Mouse (Mus musculus) left cerebral cortex, adult 18-20 months (tissue): ENCODE results near the gene Ttc3. TPM values are rescaled to one million over a fixed set of nuclear protein-coding genes. Genes with fewer than 3 reads are reported as not detected.
"Not testable (repeated sequence)": the region's sequence is repeated elsewhere in the genome, so short reads cannot be mapped to it uniquely, and the experiment has no call there.

Experiments used
- DNase-seq, 2 experiments: peaks; one replicate each; pipeline ENCODE4 v3.0.0; 2021 to 2022; ENCODE audit warnings: low spot score in 2 of 2, mixed read lengths in 1 of 2
- total RNA-seq, 2 experiments: library from RNA; stranded (reverse); gene quantifications; 2 replicates each; pipeline ENCODE4 v1.2.3; 2021

Gene Ttc3
- total RNA-seq, 2 experiments from 2014 or later = 991 to 1,074 TPM

DNA sequence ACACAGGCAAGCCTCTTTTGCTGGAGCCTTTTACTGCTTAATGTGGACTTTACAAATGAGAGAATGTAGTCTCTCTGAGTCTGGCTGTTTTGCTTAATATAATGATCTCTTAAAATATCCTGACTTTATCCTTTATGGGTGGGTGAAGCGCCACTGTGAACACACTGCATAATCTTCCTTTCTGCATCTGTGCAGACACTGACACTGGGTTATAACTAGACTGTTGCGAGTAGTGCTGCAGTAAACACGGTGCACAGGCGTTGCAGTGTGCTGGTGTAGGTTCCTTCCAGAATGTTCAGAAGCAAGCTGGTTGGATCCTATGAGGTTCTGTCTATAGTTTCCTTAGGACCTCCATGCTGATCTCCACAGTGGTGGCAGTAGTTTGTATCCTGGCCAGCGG, 118.9 kb downstream of the Ttc3 start:
- DNase-seq = peak in 1 of 2 experiments; percentile 38

DNA sequence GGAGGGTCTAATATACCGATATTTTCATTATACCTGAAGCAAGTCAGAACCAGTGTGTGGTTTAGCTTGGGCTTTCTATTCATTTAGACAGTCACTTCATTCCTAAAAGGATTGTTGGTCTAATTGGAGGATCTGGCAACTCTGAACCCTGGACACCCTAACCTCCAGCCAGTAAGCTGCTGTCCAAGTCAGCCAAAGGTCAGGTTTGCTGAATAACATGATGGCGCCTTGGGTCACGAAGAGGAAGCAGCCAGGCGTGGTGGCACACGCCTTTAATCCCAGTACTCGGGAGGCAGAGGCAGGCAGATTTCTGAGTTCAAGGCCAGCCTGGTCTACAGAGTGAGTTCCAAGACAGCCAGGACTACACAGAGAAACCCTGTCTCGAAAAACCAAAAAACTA, 126.8 kb downstream of the Ttc3 start:
- not testable (repeated sequence) for DNase-seq

DNA sequence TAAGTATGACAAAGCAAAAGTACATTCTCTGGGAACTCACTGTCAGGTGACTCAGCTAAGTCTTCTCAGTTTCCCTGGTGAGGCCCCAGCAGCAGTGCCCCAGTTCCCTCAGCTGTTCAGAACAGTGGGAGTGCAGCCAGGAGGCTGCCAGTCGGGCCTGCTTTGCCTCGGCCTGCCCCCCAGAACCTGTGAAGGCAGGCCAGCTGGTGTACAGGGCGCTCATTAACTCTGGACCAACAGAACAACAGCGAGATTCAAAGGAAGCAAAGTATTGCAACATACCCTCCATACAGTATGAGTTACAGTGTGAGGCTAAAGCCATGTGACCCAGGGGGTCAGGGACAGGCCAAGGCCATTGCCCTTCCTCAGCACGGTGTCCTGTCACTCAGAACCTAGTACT, 127.5 kb downstream of the Ttc3 start:
- peak; percentile 48 to 67 for DNase-seq

DNA sequence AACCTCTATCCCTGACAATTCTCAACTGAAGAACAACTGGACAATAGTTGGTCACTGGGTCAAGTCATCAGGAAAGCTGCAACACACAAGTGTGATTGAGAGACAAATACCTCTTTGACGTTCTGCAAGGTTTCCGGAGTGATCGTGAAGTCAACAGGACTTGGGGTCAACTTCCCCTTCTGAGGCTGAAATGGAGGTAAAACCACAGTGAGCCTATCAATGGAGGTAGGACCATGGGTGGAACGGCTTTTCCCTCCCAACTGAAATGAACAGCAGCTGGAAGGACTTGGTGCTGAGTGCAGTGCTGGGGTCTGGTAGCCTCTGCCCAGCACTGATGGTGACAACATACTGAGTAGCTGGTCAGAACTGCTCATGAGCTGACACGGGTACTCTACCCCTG, 133.8 kb downstream of the Ttc3 start:
- DNase-seq = no peak

DNA sequence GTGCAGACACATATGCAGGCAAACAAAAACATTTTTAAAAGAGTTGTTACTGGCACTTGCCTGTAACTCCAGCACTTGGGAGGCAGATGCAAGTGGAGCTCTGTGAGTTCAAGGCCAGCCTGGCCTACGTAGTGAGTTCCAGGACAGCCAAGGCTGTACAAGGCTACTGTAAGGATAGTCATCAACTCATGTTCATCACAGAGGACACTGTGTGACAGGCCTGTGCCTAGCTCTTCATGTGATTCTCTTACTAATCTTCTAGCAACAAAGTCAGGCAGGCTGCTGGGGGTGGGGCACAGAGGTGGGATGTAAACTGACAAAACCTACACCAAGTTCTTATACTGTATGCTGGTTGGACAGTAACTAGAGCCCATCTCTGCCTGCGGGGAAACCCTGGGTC, 136.7 kb downstream of the Ttc3 start:
- DNase-seq = no peak

GRCm38 (mm10) chr16:94508769-94509168, 138.4 kb downstream of the Ttc3 start:
- no peak for DNase-seq

- no peak for DNase-seq
These were observed 139.6 kb downstream of the Ttc3 start for GRCm38 (mm10) chr16:94509983-94510382.

DNA sequence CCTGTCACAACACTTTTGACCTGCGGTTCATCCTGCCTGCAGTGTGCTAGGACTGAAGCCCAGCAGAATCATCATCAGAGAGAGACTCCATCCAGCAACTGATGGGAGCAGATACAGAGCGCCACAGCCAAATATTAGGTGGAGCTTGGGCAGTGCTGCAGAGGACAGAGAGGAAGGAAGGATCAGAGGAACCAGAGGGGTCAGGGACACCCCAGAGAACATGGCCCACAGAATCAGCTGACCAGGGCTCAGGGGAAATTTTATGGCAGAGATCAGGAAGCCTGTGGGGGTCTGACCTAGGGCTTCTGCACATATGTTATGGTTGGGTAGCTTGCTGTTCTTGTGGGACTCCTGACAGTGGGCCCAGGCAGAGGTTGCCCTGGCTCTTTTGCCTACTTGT, 147.2 kb downstream of the Ttc3 start:
- DNase-seq = no peak

Other genes with a start within 250 kb of the Ttc3 start
- gene Hlcs, start 57.0 kb upstream of the Ttc3 start, total RNA-seq = 10 to 100 TPM; 16.8 to 17.7 TPM
- under 1 TPM in 1 of 2 experiments, not detected in 1; 0.23 TPM for gene Ripply3, start 42.2 kb upstream of the Ttc3 start, total RNA-seq
- gene Pigp, start 1.2 kb downstream of the Ttc3 start, total RNA-seq = 10 to 100 TPM; 34.0 to 45.4 TPM
- gene Vps26c, start 156.2 kb downstream of the Ttc3 start, total RNA-seq = 10 to 100 TPM; 32.9 to 35.5 TPM
- 10 to 100 TPM; 94.8 to 96.3 TPM for gene Dyrk1a, start 199.4 kb downstream of the Ttc3 start, total RNA-seq